Mouse (Mus musculus): ENCODE data around the gene Mdh1b.

Mdh1b gene

DNA sequence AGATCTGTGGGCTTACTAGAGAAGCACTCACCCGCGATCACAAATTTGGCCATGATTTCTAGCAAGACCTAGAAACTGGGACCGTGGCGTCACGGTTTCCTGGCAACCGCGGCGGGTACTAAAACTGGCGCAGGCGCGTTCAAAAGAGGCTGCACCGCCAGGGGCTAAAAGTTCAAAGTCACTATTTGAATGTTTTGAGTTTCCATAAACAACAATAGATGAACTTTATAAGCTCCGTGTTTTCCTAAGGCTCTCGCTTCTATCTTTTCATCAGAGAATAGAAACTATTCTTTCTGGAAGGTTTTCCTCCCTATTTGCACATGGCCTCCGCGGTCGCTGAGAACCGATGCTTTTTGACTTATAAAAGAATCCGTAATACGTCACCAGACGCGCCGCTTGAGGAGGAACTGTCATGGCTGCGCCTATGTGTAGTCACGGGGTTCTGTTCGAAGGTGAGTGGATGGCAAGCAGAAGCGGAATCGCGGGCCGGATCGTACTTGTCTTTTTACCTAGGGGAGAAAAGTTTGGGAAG, at the start of gene Mdh1b, which contains the start of gene Fastkd2:
TSS of gene Mdh1b (minus strand) at position 79 of the 532 bp plus-strand sequence.
TSS of gene Fastkd2 (plus strand) at position 375 of the 532 bp plus-strand sequence.
- DNase-seq, result peak; percentile 90

GRCm38 (mm10) chr1:63776902-63777630, 46.9 kb upstream of the Mdh1b start:
- no peak for DNase-seq

DNA sequence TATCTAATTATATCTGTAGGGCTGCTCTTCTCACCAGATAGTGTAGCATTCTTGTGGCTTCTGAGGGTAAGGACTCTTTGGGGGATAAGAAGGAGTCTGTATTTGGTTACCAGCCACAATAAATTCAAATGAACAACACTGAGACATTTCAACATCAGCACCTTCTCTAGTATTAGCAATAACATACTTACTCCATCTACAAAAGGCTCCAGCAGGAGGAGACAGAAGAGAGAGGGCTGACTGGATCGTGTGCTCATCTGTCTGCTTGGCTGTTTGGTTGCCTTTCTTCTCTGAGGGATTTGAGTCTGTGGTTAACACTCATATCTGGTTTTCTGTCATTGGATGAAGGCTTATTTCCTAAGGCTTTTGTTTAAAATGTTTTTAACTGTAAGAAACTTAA, 46.3 kb upstream of the Mdh1b start:
- DNase-seq, result no peak

DNA sequence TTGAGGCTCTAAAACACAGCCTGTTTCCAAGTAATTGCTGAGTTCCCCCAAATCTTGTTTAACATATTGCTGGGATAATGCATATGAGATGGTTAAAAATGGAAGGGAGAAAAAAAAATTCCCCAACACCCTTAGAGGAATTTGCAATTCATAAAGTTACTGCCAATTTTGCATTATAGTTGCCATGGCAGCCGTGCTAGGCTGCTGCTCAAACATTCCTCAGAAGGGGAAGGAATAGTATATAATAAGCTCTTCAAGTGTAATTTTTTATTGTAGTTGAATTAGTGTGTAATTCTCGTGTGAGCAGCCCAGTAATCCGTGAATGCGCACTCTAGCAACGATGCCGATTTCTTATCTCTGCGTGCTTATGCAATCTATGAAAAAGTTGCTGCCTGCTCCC, 40.2 kb upstream of the Mdh1b start:
- DNase-seq, result no peak

DNA sequence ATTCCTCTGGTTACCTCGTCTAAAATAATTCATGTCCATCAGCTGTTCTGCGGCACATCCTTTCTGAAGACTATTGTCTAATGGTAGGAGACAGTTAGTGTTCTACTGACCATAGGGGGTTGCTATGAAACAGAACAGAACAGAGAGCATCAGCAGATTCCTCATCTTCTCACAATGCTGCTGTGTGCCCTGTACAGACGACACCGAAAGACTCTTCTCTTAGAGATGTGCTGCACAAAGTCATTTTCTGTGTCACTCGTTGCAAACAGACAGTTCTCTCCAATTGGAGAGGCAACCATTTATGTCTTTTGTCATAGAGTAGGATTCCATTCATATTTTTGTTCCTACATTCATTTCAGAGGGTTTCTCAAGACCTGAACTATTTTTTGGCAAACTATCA, 39.0 kb upstream of the Mdh1b start, which contains the start of gene 4933402D24Rik:
TSS of gene 4933402D24Rik (minus strand) at position 101 of the 400 bp plus-strand sequence.
- DNase-seq, result no peak

DNA sequence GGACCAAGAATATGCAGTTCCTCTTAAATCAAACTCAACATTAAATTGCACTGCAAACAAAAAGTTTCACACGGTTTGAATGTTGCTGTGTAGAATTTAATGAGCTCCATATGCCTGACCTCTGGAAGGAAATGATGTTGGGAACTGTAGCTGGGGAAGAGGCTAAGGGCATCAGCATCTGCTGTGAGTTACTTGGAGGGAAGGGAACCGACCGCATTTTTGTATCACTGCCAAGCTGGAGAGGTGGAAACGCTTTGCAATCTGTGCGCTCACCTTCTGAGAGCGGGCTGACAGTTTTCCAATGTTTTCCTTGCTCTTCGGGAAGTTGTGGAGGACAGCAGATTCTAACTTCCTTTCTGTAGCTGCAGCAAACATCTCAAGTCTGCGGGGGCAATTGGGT, 38.0 kb upstream of the Mdh1b start:
- DNase-seq, result no peak

- DNase-seq, result no peak
Observed at GRCm38 (mm10) chr1:63764395-63764794, 34.3 kb upstream of the Mdh1b start.

GRCm38 (mm10) chr1:63763881-63764386, 33.8 kb upstream of the Mdh1b start:
- DNase-seq, result no peak

- DNase-seq, result peak; percentile 77
Observed at GRCm38 (mm10) chr1:63763212-63763694, 33.1 kb upstream of the Mdh1b start.

GRCm38 (mm10) chr1:63756005-63756404, 25.9 kb upstream of the Mdh1b start:
- no peak for DNase-seq

- no peak for DNase-seq
Observed at GRCm38 (mm10) chr1:63729796-63730195, 322 bp downstream of the Mdh1b start.

- no peak for DNase-seq
Observed at GRCm38 (mm10) chr1:63720161-63720560, 10.0 kb downstream of the Mdh1b start.

DNA sequence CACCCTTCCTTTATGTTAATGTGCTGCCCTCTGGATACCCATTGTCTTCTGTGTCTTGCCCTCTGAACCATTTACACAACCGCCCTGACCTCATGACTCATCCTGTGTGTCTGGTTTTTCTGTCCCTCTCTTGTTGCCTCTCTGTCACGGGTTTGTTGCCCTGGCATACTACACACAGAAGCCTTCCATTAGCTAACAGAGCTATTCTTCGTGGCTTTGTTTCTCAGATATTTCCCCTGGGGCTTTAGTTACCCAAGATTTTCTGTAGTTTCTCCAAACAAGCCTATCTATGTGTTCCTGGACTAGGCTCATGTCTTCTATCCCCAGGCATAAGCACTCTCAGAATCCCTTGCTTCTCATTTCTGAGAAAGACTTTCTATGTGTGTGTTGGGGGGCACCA, 21.2 kb downstream of the Mdh1b start:
- DNase-seq, result no peak

DNA sequence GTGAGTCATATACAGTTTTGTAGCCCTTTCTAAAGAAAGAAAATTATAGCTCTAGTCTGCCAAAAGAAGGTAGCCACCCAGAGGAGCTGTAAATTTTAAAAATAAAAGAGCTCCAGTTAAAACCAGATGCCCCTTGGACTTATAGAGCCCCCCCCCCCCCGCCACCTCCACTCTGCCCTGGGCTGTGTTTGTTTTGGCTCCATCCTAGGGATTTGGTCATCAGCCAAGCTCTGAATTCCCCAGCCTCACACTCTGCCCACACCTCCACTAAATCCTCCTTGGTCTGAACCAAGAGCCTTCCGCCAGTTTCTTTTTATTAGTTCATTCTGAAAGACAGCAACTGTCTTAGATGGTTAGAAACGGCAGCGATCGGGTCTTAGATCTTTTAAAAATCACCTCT, 24.4 kb downstream of the Mdh1b start:
- DNase-seq, result no peak

DNA sequence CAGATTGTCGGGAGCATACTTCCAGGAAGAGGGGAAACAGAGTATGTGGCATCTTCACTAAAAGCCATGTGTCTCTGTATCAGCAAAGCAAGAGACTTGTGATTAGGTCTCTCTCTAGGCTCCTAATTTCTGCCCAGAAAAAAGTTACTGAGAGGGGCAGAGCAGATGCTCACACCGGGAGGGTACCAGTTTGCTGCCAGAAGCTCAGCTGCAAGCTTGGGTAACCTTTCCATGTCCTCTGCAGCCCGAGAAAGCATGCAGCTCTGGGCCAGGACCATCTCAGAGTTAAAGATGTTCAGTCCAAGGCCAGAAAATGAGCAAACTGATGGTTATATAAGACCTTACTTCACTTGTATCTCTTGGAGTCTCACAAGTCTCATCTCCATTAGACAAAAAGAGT, 33.3 kb downstream of the Mdh1b start:
- peak; percentile 6 for DNase-seq

DNA sequence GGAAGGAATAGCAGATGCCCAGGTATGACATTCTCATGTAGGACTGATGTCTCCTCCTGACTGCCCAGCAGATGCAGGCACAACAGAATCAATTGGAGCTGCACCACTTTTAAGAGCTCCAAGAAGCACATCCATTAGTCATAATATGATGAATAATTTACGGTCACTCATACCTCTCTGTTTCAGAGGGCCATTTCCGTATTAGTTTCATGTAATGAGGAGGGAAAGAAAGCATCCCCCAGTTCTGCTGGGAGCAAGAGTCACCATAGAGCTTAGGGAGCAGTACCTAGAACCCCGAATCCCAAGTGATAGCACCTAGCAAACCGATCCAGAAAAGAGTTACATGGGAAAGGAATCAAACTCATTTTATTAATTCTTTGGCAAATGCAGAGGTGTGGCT, 43.3 kb downstream of the Mdh1b start, which contains the start of gene Dytn:
TSS of gene Dytn (minus strand) at position 101 of the 400 bp plus-strand sequence.
- no peak for DNase-seq

- DNase-seq, result no peak
Observed at GRCm38 (mm10) chr1:63675975-63676374, 54.1 kb downstream of the Mdh1b start.

GRCm38 (mm10) chr1:63668852-63669160, 61.3 kb downstream of the Mdh1b start:
- peak; percentile 8 for DNase-seq

GRCm38 (mm10) chr1:63667949-63668851, 61.9 kb downstream of the Mdh1b start:
- DNase-seq, result no peak

- no peak for DNase-seq
Observed at GRCm38 (mm10) chr1:63667201-63667948, 62.7 kb downstream of the Mdh1b start.

GRCm38 (mm10) chr1:63666089-63666488, 64.0 kb downstream of the Mdh1b start:
- DNase-seq, result no peak

DNA sequence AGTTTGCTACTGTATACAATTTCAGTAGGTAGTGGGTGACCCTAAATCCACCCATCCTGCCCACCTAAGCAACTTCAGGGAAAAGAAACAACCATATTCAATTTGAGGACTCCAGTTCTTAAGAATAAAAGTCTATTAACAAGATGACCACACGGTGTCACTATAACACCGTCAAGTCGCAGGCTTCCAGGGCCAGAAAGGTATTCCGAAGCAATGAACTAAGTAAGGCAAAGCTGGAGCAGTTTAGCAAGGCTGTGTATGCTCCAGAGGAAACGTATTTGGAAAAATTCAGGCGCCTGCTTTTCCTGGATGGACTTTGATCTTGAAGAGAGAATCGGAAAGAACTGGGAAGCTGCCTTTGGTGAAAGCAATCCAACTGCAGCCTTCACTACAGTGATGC, 70.5 kb downstream of the Mdh1b start:
- DNase-seq, result peak; percentile 43

Measured in cerebellum, adult 8-10 months (tissue).